Mouse (Mus musculus) cerebellum, postnatal 14 days (tissue): ENCODE measurements around the gene Hipk2.

Experiments used
- DNase-seq, 2 experiments: peaks; one replicate each; pipeline ENCODE4 v3.0.0; 2021; ENCODE audit warnings: mixed read lengths in 2 of 2

The Hipk2 gene

DNA sequence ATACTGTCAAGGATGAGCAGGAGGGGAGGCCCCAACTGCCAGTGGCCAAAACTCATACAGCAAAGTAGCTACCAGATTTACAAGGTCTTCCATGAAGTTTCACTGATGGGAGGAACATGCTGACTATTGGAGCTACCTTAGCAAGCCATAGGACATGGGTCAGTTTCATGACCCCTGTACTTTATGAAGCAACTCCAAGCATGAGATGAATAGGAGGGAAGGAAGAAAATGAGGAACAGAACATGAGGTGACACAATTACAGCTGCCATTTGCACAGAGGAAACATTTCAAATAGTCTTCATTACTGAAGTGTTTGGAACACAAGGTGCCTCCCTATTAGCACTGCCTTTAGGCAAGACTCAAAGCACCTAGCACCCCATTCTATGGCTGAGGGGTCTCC, 10.2 kb downstream of the Hipk2 start:
- DNase-seq: no peak

DNA sequence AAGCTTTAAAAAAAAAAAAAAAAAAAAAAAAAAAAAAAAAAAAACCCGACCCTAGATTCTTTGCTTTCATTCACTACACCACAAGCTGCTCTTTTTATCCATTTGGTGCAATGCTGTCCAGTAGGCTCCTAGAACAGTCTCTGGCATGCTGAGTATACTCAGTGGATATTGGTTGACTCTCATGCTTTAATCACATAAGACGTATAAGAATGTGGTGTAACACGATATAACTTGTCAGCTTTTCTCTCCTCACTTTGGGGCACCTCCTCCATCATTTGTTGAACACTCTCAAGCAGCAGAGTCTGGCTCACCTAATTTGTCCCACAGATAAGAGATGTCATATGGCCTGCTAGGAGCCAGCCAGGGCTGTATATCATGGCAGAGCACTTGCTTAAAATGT, 12.4 kb downstream of the Hipk2 start:
- DNase-seq: no peak

DNA sequence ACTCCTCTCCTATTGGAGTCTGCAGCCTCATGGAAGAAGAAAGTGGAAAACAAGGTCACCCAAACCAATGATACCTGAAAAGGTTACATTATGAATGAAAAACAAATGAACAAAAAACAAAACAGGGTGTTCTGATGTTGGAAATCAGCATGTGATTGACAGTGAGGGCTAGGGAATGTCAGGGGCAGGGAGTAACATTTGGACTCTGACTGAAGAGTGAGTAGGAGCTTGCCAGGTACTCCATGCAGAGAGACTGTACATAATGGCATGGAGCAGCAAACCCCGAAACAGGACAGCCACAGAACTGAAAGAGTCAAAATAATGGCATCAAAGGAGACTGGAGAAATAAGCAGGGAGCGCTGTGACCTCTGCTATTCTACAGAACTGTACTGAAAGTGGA, 15.7 kb downstream of the Hipk2 start:
- DNase-seq: no peak

DNA sequence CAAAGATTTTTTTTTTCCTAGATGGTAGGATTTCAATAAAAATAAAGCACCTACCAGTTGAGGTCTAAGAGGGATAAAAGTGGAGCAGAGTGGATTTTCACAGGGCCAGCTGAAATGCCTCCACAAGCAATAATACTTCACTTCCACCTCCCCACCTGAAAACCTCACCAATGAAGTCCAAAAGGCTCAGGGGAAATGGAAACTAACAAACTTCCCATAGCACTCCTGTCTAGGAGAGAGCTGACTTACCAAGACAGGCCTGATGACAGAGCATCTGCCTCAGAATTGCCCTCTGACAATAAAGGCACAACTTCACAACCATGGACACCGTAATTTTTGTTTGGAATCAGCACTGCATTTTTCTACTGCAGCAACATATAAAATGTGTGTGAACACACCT, 16.1 kb downstream of the Hipk2 start:
- DNase-seq: no peak

DNA sequence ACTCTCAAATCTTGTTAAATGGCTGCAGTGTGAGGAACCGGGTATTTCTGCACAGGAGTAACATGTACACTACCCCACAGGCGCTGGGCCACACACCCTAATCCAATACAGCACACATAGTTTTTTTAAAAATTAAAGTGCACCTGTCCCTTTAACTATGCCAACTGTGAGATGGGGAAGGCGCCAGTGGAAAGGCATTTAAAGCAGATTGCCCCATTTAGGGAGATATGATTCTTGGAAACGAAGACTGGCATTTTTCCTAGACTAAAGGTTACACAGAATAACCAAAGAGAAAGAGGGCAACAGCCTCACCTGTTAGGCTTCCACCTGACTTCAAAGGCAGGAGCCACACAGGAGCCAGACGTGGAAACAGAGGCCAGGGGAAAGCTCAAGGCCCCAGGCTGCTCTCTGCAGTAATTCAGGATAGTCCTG, 22.4 kb downstream of the Hipk2 start:
- DNase-seq: peak; percentile 34 to 62

DNA sequence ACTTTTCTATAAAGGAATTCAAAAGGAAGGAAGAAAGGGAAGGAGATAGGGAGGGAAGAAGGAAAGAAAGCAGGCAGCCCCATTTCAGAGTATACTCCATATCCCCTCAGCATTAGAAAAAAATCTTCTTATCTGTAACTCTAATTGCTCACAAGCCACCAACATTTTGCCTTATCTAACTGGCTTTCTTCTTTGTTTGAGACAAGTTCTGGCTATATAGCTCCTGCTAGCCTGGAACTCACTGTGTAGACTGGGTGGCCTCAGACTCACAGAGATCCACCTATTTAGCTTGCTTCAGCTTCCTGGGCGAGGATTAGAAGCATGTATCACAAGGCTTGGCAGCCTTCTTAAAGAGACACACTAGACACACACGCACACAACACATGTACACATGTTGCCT, 24.2 kb downstream of the Hipk2 start:
- DNase-seq: no peak

DNA sequence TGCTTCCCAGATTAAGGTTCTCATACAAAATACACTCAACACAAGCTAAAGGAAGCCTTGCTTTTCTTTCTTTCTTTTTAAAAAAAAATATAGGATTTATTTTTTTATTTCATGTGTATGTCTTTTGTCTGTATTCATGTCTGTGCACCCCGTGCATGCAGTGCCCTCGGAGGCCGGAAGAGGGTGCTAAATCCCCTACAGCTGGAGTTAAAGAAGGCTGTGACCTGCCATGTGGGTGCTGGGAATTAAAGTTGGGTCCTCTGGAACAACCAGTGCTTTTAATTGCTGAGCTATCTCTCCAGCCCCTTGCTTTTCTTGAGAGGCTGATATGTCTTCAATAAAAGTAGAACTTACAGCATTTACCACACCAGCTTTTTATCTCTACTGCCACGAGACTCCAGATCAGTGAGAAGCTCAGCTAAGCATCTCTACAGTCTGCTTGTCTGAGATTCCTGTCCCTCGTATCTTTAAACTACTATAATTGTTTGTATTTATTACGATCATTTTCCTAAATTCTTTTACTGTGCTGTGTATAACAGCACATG, 25.2 kb downstream of the Hipk2 start:
- DNase-seq: no peak

DNA sequence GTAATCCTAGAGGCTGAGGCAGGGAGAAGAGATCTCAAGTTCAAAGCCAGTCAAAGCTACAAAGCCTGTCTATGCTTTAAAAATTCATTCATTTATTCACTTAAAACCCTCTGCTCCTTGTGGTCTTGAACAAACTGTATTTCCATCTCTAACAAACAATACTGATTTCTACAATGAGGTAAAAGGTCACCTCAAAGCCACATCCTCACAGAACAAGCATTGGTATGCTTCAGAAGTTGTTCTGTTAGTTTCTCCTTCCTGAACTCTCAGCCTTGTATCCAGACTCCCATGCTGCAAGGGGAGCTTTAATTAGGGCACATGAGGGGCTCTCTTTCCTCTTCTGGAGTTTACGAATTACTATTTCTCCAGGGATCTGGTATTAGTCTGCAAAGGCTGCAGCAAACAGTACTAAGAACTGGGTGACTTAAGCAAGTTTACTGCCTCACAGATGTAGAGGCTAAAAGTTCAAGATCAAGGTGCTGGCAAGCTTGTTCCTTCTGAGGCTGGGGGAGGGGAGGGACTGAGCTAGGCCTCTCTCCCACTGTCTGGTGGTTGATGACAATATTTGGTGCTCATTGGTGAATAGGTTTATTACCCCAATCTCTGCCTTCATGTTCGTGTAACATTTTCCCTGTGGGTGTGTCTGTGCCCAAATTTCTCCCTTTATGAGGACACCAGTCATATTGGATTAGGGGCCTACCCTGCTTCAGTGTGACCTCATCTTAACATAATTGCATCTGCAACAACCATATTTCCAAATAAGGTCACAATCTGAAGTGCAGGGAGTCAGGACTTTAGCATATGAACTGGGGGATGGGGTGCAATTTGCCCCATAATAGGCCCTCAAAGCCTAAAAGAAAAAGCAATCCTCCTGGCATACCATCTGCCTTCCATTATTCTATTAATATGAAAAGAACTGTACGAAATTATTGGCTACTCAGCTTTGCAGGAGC, 27.7 kb downstream of the Hipk2 start:
- DNase-seq: no peak

DNA sequence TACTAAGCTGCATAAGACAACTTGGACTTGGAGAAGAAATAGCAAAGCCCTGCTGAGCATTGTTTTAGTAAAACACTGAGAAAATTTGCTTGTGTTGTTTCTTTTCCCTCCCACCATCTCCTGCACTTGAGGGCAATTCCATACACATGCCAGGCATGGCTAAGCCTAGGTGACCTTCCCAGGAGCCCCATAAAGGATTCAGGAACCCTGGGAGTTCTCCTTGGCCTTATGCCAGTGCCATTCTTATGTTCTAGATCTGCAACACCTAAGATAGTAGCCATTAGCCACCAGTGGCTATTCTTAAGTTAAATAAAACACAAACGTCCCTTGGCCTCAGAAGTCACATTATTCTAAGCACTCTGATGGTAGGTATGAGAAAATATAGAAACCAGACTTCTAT, 28.5 kb downstream of the Hipk2 start:
- no peak for DNase-seq

DNA sequence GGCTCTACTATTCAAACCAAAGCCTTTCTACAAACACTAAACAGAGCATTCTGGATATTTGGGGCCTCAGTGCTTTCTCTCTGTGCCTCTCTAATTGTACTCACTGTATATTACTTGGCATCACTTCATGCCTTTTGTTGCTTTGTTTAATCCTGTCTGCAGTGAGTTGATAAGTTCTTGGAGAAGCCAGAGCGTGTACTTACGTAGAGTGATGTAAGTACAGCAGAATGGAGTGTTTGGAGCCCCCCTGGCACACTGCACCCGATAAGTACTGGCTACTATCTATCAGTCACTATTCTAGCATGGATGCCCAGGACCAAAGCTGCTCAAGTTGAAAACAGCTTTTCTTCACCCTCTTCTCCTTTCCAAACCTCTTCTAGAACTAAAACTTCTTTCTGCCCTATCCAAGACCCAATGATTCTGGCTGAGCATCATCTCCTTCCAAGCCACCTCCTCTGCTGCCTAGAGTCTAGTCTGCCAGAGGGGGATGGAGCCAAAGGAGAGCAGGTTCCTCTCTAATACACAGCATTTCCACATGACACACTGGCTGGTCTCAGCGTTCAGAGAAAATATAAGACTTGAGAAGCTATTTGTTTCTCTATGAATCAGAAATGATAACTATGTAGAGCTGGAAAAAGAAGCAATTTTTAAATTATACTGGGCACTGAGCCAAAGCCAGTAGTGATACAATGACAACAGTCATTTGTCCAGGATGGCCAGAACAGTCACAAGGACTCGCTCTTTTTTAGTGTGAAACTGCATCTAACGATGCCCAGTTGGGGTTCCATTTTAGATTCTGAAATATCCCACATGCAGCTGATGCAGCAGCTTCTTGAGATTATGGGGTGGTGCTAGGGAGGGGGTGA, 29.4 kb downstream of the Hipk2 start:
- peak; percentile 35 to 46 for DNase-seq

DNA sequence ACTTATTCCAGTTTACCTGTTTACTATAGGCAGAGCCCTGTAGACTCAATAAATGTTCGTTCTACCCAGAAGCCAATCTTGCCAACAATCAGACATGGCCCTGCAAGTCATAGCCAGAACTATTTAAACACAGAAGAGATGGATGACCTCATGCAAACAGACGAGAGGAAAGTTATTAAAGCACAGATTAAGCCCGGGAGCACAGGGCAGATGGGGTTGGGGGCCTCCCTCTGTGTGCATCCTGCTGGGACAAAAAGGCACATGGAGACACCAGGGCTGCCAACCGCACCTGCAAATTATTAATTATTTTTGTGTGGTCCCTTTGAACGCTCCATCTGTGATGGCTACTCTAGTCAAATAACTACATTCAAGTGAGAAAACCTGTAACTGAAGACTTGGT, 30.1 kb downstream of the Hipk2 start:
- DNase-seq: peak; percentile 29 to 53

DNA sequence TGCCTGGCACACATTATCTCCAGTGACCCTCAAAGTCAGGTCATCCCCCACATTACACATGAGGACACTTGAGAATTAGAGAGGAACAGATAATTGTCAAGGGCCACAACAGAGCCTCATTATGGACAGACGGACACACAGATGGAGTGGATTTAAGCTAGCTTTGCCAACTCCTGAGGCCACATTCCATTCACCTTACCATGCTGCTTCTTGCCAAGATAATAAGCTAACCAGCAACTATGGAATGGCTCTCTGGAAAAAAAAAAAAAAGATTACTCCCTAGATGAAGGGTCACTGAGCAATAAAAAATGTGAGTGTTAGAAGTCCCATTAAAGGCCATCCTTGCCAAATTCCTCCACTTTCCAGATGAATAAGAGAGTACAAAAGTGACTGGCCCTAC, 30.8 kb downstream of the Hipk2 start:
- no peak for DNase-seq

DNA sequence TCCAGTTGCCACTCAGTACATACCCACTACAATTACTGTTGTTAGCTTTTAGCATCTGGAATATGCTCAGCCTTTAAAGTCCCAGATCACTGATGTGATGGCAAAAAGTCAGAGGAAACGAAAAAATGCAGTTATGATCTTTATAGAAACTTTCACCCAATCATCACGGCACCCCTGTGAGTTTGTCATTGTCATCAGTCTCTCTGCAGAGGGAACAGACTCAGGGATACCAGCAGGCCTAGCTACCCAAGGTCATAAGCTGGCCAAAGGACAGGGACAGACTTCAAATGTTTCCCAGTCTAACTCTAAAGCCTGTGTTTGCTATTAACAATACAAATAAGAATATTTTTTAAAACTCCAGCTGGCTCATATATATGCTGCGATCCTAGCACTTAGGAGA, 34.4 kb downstream of the Hipk2 start:
- DNase-seq: no peak

DNA sequence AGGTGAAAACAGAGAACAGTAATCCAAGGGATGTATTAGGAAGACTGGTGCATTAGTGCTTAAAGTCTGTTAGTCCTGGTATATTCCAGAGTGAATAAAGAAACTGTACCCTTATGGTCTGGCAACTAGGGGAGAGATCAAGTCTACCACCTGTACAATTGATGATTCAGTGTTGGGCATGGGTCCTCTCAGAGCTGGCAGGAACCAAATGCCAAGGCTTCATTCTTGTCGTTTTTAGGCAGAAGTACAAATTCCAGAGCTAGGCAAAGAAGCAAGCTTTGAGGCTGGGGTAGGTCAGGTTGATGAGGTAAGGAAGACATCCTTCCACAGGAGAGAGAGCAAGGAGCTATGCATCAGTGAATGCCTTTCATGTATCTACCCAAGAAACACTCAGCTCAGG, 35.2 kb downstream of the Hipk2 start:
- DNase-seq: no peak

DNA sequence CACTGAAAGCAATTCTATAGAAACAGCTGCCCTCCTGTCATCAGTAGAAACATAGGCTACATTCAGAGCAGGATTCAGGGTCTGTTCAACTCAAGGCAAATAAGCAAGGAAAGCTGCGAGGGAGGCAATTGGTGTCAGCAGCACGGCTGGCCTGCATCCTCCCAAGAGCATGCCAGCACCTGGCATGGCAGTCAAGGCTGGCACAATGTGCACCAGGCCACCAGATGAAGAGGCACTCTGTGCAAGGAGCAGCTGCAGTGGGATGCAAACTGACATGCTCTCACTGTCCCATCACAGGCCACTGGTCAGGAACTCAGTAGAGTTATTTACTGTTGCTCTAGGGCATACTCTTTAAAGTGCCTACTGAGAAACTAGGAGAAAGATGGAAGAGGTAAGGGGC, 35.6 kb downstream of the Hipk2 start:
- DNase-seq: peak; percentile 71 to 75

DNA sequence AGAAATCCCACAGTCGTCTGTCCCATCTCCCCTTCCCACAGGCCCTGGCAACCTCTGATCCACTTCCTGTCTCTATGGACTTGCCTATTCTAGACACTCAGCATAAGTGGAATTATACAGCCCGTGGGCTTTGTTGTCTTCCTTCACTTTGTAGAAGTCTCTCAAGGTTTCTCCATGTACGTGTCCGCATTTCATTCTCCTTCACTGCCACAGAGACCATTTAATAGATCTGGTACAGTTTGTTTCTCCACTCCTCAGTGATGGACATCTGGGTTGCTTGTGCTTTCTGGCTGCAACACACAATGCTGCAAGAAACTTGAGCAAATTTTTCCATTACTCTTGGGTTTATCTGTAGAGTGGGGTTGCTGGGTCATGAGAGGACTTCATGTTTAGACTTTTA, 36.1 kb downstream of the Hipk2 start:
- DNase-seq: no peak

DNA sequence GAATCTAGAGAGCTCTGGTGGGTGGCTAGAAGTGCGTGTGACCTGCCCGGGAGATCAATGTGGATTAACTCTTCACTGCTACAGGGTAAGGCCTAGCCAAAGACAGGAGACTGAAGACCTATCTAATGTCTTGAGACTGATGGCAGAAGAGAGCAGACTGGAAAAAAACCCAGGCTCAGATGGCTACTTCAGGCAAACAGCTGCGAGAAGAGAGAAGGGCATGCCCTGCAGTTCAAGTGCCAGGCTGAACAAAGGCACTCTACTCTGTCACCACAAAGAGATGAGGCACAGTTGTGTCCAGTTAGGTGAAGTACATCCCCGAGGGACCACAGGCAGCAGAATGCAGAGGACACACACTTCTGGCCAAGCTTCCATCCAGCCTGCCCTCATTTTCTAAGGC, 37.9 kb downstream of the Hipk2 start:
- no peak for DNase-seq

DNA sequence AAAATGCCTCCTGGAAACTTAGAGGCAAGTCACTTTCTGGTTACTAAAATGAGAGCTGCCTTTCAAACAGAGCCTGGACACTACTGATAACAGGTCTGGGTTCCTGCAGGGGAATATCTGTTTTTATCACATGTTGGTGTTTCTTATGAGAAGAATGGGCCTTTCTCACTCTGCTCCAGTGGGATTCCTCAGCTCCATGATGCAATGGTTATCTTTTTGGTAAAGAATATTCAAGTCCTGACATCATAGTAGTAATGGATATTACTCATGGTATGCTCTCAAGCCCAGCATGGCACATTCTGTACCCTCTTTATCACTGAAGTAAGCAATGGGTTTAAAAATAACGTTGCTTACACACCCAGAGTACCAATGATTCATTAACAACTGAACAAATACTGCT, 40.7 kb downstream of the Hipk2 start:
- no peak for DNase-seq

DNA sequence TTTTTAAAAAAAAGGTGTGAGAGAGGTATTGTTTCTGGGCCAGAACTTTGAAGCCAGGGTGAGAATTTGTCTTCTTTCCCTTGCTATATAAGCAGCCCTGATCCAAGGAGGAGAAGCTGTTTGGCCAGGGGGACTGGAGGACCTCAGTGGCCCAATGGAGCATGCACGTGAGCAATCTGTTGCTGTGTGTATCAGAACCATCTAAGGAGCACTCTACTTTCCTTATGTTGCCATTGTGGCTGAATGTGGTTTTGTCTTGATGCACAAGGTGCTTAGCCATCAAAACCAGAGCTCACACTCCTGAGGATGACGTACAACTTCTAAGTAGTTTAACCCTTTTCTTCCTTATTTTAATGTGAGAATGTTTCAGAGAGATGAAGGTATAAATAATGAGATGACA, 41.2 kb downstream of the Hipk2 start:
- DNase-seq: no peak

DNA sequence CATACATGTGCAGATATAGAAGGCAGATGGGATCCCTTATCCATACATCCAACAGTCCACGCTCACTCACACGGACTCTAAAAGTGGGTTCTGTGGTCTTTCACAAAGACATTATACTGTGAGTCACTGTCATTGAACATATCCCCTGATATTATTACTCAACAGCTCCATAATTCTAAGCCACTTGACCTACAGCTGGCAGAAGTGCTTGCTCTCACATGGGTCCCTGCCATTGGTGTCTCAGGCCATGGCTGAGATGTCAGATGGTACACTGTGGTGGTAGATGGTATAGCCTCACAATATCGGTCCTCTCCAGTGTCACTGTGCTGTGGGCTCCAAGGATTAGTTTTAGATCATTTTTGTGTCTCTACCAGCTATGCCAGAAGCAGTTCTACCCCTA, 42.2 kb downstream of the Hipk2 start:
- DNase-seq: no peak

DNA sequence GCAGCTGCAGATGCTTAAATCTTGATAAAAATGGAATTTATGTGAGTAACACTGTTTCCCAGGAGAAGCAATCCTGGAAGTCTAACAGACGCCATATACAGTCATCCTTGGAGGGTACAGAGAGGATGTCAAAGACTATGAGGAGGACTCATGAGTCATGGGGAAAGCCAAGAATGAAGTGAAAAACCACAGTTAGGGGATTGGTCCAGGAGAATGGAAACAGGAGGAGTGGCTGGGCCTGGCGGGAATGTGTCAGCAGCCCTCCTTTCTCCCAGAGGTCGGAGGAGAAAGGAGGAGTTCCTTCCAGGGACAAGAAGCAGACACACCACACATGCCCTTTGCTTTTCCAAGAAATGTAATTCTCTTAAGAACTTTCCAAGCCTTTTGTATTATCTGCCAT, 46.5 kb downstream of the Hipk2 start:
- DNase-seq: no peak

DNA sequence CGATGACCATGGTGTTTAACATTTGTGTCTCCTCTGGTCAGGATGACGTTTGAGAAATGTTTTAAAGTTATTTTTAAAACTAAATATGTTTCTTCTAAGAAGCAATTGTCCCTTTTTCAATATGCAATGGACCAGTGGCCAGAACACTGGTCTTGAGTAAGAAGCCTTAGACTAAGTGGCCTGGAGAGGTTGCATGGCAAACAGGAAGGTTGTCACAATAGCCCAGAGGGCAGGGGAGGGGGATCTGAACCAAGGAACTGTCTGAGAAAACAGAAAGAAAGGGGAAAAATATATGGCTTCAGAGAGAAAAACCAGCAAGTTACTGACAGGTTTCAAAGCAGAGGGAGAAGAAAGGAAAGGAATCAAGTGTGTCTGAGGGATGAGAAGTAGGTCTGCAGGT, 47.8 kb downstream of the Hipk2 start:
- no peak for DNase-seq

DNA sequence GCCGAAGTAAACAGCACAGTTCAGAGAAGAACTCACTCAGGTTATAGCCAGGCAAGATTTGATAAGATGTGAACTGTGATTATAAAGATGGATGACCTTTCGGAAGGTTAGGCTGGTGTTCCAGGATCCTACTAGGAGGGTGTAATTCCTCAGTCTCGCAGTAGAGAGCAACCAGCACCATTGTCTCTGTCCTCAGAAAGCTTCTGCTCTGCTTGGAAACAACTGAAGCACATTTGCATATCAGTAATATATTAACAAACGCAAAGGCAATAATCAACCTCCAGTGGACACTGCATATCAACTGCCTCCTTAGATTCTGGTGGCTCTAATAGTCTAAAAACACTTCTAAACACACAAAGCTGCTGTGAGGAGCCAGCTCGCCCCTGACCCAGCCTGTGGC, 48.5 kb downstream of the Hipk2 start:
- no peak for DNase-seq

DNA sequence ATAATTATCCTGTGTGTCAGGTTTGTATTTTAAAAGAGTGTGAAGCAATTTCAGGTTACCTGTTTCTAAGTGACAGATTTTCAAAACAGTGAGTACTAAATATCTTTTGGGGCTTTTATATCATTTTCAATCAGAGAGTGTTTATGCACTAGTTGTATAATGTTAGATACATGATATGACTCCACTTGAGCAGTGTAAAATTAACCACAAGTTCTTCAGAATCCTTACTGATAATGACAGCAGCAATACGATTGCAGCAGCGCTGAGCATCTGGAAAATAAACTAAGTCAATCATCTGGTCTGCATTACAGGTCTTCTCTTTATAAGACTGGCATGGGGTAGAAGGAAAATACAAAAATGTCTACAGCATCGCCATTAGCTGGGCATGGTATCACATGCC, 49.1 kb downstream of the Hipk2 start:
- DNase-seq: no peak
